Mouse (Mus musculus) heart, postnatal 25 days (tissue): ENCODE measurements around the gene Sf3b6. TPM values are rescaled to one million over a fixed set of nuclear protein-coding genes. Genes with fewer than 3 reads are reported as not detected.

Experiments used
- DNase-seq: peaks from one replicate; pipeline ENCODE4 v3.0.0; 2022; ENCODE audit warnings: low spot score
- intact Hi-C: fragments of 180-260 bp; cut with DNase I; formaldehyde crosslinking; loops from one replicate; pipeline ENCODE4 v1.15.1; 2025
- total RNA-seq, 2 experiments: library from RNA; stranded (reverse); gene quantifications; 2 replicates each; pipeline ENCODE4 v1.2.3; 2021

Gene Sf3b6
- total RNA-seq, 2 experiments from 2014 or later = 44.2 to 51.2 TPM

- DNase-seq = no peak
- intact Hi-C loops = no loop called here
Measured at GRCm38 (mm10) chr12:4836959-4837358, 19.6 kb downstream of the Sf3b6 start.

DNA sequence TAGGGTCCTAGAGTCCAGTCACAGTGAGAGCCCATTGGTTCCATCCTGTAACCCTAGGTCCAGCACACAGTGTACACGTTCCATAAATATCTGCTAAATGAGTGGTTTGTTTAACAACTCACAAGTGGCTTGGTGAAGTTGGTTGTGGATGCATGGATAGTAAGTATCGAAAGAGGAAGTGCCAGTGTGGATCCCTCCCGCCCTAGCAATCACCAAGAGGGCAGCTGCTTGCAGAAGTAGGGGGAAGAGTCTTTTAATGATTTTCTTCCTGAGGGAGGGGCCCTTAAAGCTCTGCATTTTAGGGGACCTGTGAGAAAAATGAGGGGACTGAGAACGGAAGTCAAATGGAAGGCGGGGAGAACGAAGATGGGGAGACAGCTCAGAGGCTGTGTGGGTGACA, 22.7 kb downstream of the Sf3b6 start:
- no peak for DNase-seq
- intact Hi-C loops = loop anchor here (5.0 kb wide), 1 partner anchor 77 kb away; the partner anchor contains the start of gene Atad2b

DNA sequence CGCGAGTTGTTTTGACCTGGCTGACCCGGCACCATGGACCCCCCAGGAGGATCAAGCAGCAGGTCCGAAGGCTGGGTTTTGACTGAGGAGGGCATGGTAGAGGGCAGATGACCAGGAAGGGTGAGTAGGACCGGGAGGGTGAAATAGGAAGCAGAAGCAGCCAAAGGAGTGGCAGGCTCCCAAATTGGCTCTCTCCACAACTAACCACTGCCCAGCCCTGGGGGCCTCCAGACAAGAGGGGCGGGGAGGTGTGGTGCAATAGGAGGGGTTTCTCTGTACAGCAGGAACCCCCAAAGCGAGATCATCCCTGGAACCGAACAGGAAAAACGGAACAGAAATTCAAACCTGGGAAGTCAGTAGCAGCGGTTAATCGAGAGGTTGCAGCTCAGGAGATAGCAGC, 23.4 kb downstream of the Sf3b6 start:
- intact Hi-C loops = loop anchor here (5.0 kb wide), 1 partner anchor 77 kb away; the partner anchor contains the start of gene Atad2b
- no peak for DNase-seq

GRCm38 (mm10) chr12:4841392-4841887, 24.1 kb downstream of the Sf3b6 start, which contains the start of gene Fkbp1b:
Gene Fkbp1b (minus strand): TSS chr12:4841591.
- DNase-seq = peak; percentile 29
- intact Hi-C loops = loop anchor here (5.0 kb wide), 1 partner anchor 76 kb away; the partner anchor contains the start of gene Atad2b

GRCm38 (mm10) chr12:4842456-4842855, 25.1 kb downstream of the Sf3b6 start:
- intact Hi-C loops = loop anchor here (2.0 to 5.0 kb wide), 2 partner anchors 24 to 75 kb away; partner anchors contain the start of gene Atad2b
- no peak for DNase-seq

DNA sequence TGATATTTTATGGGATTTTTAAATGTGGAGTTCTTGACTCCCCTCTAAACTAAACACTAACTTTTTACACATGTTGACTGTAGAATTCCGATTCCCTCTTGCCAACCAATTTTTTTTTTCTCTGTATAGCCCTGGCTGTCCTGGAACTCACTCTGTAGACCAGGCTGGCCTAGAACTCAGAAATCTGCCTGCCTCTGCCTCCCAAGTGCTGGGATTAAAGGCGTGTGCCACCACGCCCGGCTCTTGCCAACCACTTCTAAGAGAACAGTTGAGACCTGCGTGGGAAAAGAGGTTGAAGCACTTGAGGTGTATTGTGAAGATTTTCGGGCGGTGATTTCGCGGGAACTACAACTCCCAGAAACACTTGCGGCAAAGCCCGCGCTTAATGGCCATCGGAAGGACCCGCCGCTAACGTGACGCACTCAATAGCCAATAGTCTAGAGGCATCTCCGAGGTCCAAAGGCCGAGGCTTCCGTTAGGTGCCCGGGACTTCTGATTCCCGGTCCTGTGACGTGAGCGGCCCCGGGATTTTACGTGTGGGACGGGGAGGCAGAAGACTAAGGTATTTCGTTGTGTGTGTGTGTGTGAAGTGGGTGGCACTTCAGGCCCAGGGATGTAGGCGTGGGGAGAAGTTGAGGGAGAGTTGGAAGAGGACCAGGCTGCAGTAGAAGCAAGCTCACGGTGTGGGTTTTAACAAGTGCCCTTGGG, 25.7 kb downstream of the Sf3b6 start, which contains the start of gene Wdcp:
Gene Wdcp, plus strand, starts transcription at position 414 of the 708 bp plus-strand sequence.
- intact Hi-C loops = loop anchor here (2.0 to 5.0 kb wide), 2 partner anchors 24 to 74 kb away; partner anchors contain the start of gene Atad2b

DNA sequence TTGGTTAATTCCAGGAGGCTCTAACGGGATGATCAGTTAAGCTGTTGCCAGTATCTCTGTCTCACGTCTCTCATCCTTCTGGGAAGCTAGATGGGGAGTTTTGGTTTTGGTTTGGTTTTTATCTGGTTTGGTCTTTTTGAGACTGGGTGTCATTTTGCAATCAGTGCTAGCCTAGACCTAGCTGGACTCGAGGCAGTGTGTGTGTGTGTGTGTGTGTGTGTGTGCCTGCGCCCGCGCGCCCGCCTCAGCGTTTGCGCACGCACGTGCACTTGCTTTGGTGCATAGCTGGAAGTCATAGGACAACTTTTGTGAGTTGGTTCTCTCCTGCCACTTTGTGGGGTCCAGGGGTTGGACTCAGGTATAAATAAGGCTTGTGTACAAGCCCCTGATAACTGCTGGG, 26.4 kb downstream of the Sf3b6 start:
- DNase-seq = no peak
- intact Hi-C loops = loop anchor here (2.0 to 5.0 kb wide), 2 partner anchors 25 to 74 kb away; partner anchors contain the start of gene Atad2b

More for the DNA sequence above, 25.7 kb downstream of the Sf3b6 start, which contains the start of gene Wdcp:
- DNase-seq = peak; percentile 85

- intact Hi-C loops = loop anchor here (5.0 kb wide), 1 partner anchor 116 kb away; no protein-coding TSS in a partner anchor
- no peak for DNase-seq
Measured at GRCm38 (mm10) chr12:4856160-4856559, 38.8 kb downstream of the Sf3b6 start.

- intact Hi-C loops = loop anchor here (5.0 kb wide), 1 partner anchor 115 kb away; no protein-coding TSS in a partner anchor
- no peak for DNase-seq
Measured at GRCm38 (mm10) chr12:4856834-4857233, 39.5 kb downstream of the Sf3b6 start.

- no peak for DNase-seq
- intact Hi-C loops = loop anchor here (5.0 kb wide), 1 partner anchor 113 kb away; no protein-coding TSS in a partner anchor
Measured at GRCm38 (mm10) chr12:4859241-4859914, 42.0 kb downstream of the Sf3b6 start.

GRCm38 (mm10) chr12:4862672-4863071, 45.3 kb downstream of the Sf3b6 start:
- intact Hi-C loops = loop anchor here (5.0 kb wide), 1 partner anchor 55 kb away; the partner anchor contains the start of gene Atad2b
- no peak for DNase-seq

GRCm38 (mm10) chr12:4863654-4864337, 46.5 kb downstream of the Sf3b6 start:
- DNase-seq = no peak
- intact Hi-C loops = loop anchor here (5.0 kb wide), 1 partner anchor 54 kb away; the partner anchor contains the start of gene Atad2b

GRCm38 (mm10) chr12:4864338-4864690, 47.0 kb downstream of the Sf3b6 start:
- DNase-seq = no peak
- intact Hi-C loops = loop anchor here (5.0 kb wide), 1 partner anchor 53 kb away; the partner anchor contains the start of gene Atad2b

- no peak for DNase-seq
- intact Hi-C loops = no loop called here
Measured at GRCm38 (mm10) chr12:4868924-4869323, 51.6 kb downstream of the Sf3b6 start.

GRCm38 (mm10) chr12:4871260-4871659, 53.9 kb downstream of the Sf3b6 start:
- intact Hi-C loops = no loop called here
- no peak for DNase-seq

DNA sequence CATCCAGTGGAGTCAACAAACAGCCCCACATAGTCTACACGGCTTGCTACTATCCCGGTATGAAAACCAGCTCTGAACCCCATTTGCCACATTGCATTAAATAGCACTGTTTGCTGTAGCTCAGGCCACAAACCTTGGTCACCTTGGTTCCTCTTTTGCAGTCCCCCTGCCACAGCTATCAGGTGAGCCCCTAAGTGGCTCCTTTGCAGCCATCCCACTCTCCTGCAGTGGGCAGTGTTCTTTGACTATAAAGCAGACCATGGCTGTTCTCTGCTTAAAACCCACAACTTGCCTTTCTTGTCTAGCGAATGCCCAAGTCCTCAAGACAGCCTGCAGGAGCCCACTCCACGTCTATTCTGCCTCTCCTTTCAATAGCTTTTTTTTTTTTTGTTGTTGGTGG, 54.9 kb downstream of the Sf3b6 start:
- intact Hi-C loops = no loop called here

GRCm38 (mm10) chr12:4872983-4873477, 55.7 kb downstream of the Sf3b6 start:
- DNase-seq = no peak
- intact Hi-C loops = no loop called here

More for the DNA sequence above, 54.9 kb downstream of the Sf3b6 start:
- DNase-seq = no peak

GRCm38 (mm10) chr12:4873531-4873930, 56.2 kb downstream of the Sf3b6 start:
- intact Hi-C loops = no loop called here
- no peak for DNase-seq

- intact Hi-C loops = no loop called here
- peak; percentile 34 for DNase-seq
Measured at GRCm38 (mm10) chr12:4874161-4874927, 57.0 kb downstream of the Sf3b6 start, which contains the start of gene Mfsd2b. Gene Mfsd2b (minus strand): TSS chr12:4874359.
